19 mouse cellular contexts compared by ENCODE assay signal in genomic region chr10:95461053-95461553, GRCm38 (mm10).
"Had no signal": no experiment of that assay in that cellular context is flagged by ENCODE, and none has a peak within 500 bp of the region (broad histone marks: within the 10 kb centered on the region; RNA-seq: fewer than 3 reads in every experiment).

No protein-coding gene starts in this region.

- H3K27me3 ChIP-seq: limb, embryonic 13.5 days; liver, embryonic 12.5 days; liver, embryonic 15.5 days; midbrain, embryonic 12.5 days; midbrain, embryonic 15.5 days; neural tube, embryonic 12.5 days; neural tube, embryonic 15.5 days; stomach, embryonic 15.5 days had no signal

- H3K4me3 ChIP-seq: limb, embryonic 13.5 days; liver, embryonic 12.5 days; liver, embryonic 15.5 days; midbrain, embryonic 12.5 days; midbrain, embryonic 15.5 days; neural tube, embryonic 12.5 days; neural tube, embryonic 15.5 days; stomach, embryonic 15.5 days had no signal

- H3K27ac ChIP-seq: limb, embryonic 13.5 days; liver, embryonic 12.5 days; liver, embryonic 15.5 days; macrophage; midbrain, embryonic 12.5 days; midbrain, embryonic 15.5 days; neural tube, embryonic 12.5 days; neural tube, embryonic 15.5 days; stomach, embryonic 15.5 days had no signal

- H3K36me3 ChIP-seq: limb, embryonic 13.5 days; liver, embryonic 12.5 days; liver, embryonic 15.5 days; midbrain, embryonic 12.5 days; midbrain, embryonic 15.5 days; neural tube, embryonic 12.5 days; neural tube, embryonic 15.5 days; stomach, embryonic 15.5 days had no signal

- H3K4me2 ChIP-seq: limb, embryonic 13.5 days; liver, embryonic 12.5 days; liver, embryonic 15.5 days; midbrain, embryonic 12.5 days; midbrain, embryonic 15.5 days; neural tube, embryonic 12.5 days; neural tube, embryonic 15.5 days; stomach, embryonic 15.5 days had no signal

- H3K4me1 ChIP-seq: limb, embryonic 13.5 days; liver, embryonic 12.5 days; midbrain, embryonic 15.5 days; neural tube, embryonic 12.5 days; neural tube, embryonic 15.5 days; stomach, embryonic 15.5 days had no signal

- H3K9me3 ChIP-seq: limb, embryonic 13.5 days; liver, embryonic 12.5 days; liver, embryonic 15.5 days; midbrain, embryonic 12.5 days; midbrain, embryonic 15.5 days; neural tube, embryonic 12.5 days; neural tube, embryonic 15.5 days; stomach, embryonic 15.5 days had no signal

- ATAC-seq: liver, embryonic 12.5 days; midbrain, embryonic 15.5 days had no signal

- H3K9ac ChIP-seq: limb, embryonic 13.5 days; liver, embryonic 12.5 days; liver, embryonic 15.5 days; midbrain, embryonic 12.5 days; midbrain, embryonic 15.5 days; neural tube, embryonic 12.5 days; neural tube, embryonic 15.5 days; stomach, embryonic 15.5 days had no signal

- DNase-seq: kidney, adult 2 months; kidney, postnatal 10 days; kidney, postnatal 36 days; left cerebral cortex, postnatal 4 days; liver; lung, adult 18-20 months; right cerebral cortex, adult 18-20 months; right cerebral cortex, postnatal 25 days; spleen, adult 18-20 months; thymus, postnatal 25 days had no signal
